Mouse (Mus musculus) heart, adult 2 months (tissue): ENCODE data around the gene Anxa7.

Experiments used
- CTCF ChIP-seq: fragments of 200-600 bp; IDR thresholded peaks from 2 replicates; pipeline ENCODE4 v1.8.1; 2022; ENCODE audit warnings: antibody characterized with exemption, mild to moderate bottlenecking, moderate library complexity
- EP300 ChIP-seq: fragments of 200-500 bp; IDR thresholded peaks from 2 replicates; pipeline ENCODE4 v1.6.1; 2011; ENCODE audit warnings: low read depth, low read length, control low read depth; ENCODE audit not compliant: insufficient read depth
- POLR2A ChIP-seq: fragments of 200-500 bp; IDR thresholded peaks from 2 replicates; pipeline ENCODE4 v1.6.1; 2011; ENCODE audit warnings: mild to moderate bottlenecking, low read depth, low read length, control low read depth; ENCODE audit not compliant: insufficient read depth

DNA sequence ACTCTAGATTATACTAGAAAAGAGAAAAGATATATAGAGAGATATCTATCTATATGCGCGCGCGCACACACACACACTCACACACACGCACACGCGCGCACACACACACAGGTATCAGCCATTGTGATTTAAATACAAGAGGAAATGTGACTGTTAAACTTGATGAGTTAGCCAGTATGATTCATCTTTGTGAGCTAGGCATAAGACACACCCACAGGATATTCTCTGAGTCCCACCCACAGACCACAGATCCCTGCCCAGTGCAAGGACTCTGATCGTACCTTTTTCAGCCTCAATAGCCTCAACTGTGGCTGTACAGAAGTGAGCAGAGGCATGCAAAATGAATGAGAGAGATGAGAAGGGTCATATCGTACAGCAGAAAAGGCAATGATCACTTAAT is 23.0 kb upstream of the Anxa7 start:
- TF ChIP-seq POLR2A (no peak), CTCF (no peak), EP300 (no peak)
